Mouse (Mus musculus): ENCODE measurements around the gene F2rl1.

DNA sequence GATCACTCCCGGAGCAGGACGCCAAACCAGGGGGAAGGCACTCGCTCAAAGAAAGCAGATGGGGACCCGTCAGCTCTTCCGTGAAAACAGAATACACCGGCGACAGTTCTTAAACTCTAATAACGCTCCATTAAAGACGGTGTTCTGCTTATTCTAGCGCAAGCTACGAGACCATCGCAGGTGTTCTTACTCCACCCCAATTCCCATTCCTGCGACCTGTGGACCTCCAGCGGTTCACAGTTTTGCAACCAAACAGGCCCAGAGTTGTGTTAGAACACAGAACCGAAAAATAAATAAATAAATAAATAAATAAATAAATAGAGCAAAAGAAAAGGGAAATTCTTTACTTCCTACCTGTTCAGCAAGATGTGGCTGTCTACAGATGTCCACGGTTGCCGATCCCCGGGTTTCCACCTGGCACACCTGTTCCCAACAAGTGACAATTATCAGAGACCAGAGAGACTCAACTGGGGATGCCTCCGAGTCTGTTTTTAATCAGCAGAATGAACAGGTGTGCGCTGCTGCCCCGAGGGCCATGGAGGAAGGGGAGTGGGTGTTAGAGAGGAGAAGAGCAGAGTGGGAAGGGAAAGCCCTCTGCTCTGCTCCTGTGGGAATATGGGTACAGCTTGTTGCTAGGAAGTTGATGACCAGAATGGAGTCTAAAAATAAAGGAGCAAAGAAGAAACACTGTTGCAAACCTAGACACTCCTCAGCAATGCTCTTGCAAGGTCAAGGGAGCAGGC lies 46.2 kb downstream of the F2rl1 start, which contains the start of gene S100z:
- TF ChIP-seq CTCF (IDR thresholded peaks at IDR 0.05; ENCODE audit: extremely low read depth, insufficient read depth, low read length): no peak
- no peak for TF ChIP-seq POLR2A (IDR thresholded peaks at IDR 0.05; ENCODE audit: extremely low read depth, insufficient read depth, low read length)
